Mouse (Mus musculus) liver, embryonic 14.5 days (tissue): ENCODE results near the gene Hoxb5.

Experiments
- CTCF ChIP-seq: IDR thresholded peaks from 2 replicates; pipeline ENCODE4 v1.5.1; 2016; ENCODE audit warnings: antibody characterized with exemption, low read depth, control low read depth
- EP300 ChIP-seq: IDR thresholded peaks from 2 replicates; pipeline ENCODE4 v1.6.1; 2016; ENCODE audit warnings: antibody characterized with exemption, low read depth

DNA sequence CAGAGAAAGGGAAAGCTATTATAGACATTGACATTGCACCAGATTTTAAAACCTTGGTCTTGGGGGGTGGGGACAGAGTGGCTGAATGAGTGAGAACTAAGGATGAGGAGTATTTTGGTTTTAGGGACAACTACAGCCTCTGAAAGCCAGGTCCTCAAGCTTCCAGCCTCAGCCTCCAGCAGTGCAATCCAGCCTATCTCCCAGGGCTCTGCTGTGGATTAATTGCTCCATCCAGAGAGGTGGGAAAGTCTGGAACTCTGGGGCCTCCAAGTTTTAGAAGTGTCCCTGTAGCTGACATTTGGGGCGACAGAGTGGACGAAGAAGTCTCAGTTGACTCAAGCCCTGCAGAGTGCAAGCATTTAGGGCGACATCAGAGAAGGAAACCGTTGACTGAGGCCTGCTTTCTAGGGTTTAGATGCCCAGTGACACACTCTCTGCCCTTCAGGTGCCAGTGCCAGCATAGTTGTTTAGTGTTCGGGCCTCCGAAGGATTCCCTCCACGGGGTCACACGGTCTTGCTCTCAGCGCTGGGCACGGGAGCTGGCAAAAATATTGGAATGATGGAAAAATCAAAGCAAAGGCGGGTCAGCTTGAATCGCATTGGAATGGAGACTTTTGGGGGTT is 10.8 kb downstream of the Hoxb5 start:
- TF ChIP-seq CTCF (no peak), EP300 (no peak)
